Mouse (Mus musculus): ENCODE measurements at regions not wholly inside any gene's neighbourhood (a gene's known extent, or its start where the extent isn't known, plus 50 kb on each side); places are given as distances from the start of the nearest gene placed in this dataset.

DNA sequence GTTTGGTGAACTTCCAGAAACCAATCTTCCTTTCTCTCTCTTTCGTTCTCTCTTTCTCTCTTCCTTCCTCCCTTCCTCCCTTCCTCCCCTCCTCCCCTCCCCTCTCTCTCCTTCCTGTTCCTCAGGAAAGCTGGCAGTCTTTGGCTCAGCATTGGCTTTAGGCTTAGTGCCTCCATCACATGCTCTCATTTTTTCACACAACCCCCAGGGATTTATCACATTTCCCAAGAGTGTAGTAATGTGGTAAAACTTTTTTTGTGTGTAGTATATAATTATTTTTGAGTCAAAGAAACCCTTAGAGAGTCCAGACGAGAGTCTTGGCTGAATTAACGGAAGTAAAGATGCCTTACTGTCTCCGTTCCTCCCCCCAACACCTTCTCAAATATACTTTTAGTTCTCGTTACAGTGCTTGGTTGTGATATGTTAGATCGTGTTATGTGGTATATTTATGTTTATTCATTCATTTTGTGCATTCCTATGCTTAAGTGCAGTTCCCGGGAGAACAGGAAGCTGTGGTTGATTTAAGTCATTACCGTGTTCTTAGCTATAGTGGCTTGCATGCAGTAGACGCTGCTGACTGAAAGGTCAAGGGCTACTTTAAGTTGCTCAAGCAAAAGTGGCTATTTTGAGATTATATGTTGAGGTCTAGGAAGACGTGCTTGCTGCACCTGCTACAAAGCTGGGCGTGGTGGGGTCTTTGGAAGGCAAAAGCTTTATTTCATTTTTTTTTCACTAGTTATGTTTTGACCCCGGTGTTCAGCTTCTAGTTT, 194.7 kb upstream of the Gjb5 start:
- 43% methylated on average over 12 of the region's 12 CpGs for WGBS
- no peaks in the 10 kb centered on the region for H3K36me3 ChIP-seq (ENCODE audit: control insufficient read depth, insufficient read depth, low read length)
- TF ChIP-seq POLR2A (IDR thresholded peaks at IDR 0.05; ENCODE audit: control insufficient read depth, extremely low read depth, insufficient read depth, low read length, poor library complexity) (no peak), CTCF (IDR thresholded peaks at IDR 0.05; ENCODE audit: borderline replicate concordance, control insufficient read depth, extremely low read depth, insufficient read depth, low read length, poor library complexity) (no peak)
- no peaks in the 10 kb centered on the region for H3K4me1 ChIP-seq (replicated peaks; ENCODE audit: control insufficient read depth, insufficient read depth, low read length)
- no peaks in the 10 kb centered on the region for H3K27me3 ChIP-seq (ENCODE audit: control insufficient read depth, insufficient read depth, low read length)
- no peak overlapping the region for H3K4me3 ChIP-seq (ENCODE audit: control insufficient read depth, insufficient read depth, low read length)
- no peak overlapping the region for H3K27ac ChIP-seq (ENCODE audit: control insufficient read depth, insufficient read depth, low read length)
- DNase-seq = no peak

DNA sequence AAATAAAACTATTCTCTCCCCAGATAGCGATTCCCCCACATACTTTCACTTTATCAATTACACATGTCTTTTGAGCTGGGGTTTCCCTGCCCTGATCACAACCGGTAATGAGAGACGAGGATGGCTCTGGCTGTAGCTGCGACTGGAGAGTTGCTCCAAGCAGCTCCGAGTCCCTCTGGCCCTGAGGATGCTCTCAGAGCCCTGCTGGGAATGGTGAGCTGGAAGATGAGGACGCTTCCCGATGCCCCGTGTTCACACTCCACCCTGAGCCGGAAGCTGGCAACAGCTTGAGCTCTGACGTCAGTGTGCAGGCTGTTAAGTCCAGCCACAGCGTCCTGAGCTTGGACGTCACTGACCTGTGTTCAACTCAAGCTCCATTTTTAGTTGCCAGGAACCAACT, 191.6 kb upstream of the Gjb5 start:
- H3K27ac ChIP-seq (ENCODE audit: control insufficient read depth, insufficient read depth, low read length) = no peak overlapping the region
- H3K4me1 ChIP-seq (replicated peaks; ENCODE audit: control insufficient read depth, insufficient read depth, low read length) = no peaks in the 10 kb centered on the region
- no peaks in the 10 kb centered on the region for H3K27me3 ChIP-seq (ENCODE audit: control insufficient read depth, insufficient read depth, low read length)
- no peak for TF ChIP-seq CTCF (IDR thresholded peaks at IDR 0.05; ENCODE audit: borderline replicate concordance, control insufficient read depth, extremely low read depth, insufficient read depth, low read length, poor library complexity)
- TF ChIP-seq POLR2A (IDR thresholded peaks at IDR 0.05; ENCODE audit: control insufficient read depth, extremely low read depth, insufficient read depth, low read length, poor library complexity) = no peak
- WGBS = 48% methylated on average over 12 of the region's 12 CpGs
- H3K36me3 ChIP-seq (ENCODE audit: control insufficient read depth, insufficient read depth, low read length) = no peaks in the 10 kb centered on the region
- no peak overlapping the region for H3K4me3 ChIP-seq (ENCODE audit: control insufficient read depth, insufficient read depth, low read length)
- DNase-seq = no peak

DNA sequence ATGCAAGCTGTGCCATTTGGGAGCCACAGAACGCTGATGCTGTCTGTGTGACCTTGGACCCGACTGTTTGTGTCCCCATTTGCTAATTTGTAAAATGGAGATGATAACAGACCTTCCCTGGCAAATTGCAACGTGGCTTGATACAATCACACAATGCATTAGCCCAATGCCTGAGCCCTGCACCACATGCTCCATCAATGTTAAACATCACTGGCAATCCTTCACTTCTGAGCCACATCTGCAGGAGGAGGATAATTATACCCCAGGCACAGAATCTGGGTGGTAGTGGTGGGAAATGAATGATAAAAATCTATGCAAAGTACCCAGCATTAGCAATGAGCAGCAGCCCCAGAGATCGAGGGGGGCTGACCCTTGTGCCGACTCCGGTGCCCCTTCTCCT, 191.0 kb upstream of the Gjb5 start:
- Histone ChIP-seq H3K27me3 (ENCODE audit: control insufficient read depth, insufficient read depth, low read length) (no peaks in the 10 kb centered on the region), H3K4me1 (replicated peaks; ENCODE audit: control insufficient read depth, insufficient read depth, low read length) (no peaks in the 10 kb centered on the region), H3K36me3 (ENCODE audit: control insufficient read depth, insufficient read depth, low read length) (no peaks in the 10 kb centered on the region), H3K4me3 (ENCODE audit: control insufficient read depth, insufficient read depth, low read length) (no peak overlapping the region), H3K27ac (ENCODE audit: control insufficient read depth, insufficient read depth, low read length) (no peak overlapping the region)
- DNase-seq = no peak
- TF ChIP-seq CTCF (IDR thresholded peaks at IDR 0.05; ENCODE audit: borderline replicate concordance, control insufficient read depth, extremely low read depth, insufficient read depth, low read length, poor library complexity) = no peak
- no peak for TF ChIP-seq POLR2A (IDR thresholded peaks at IDR 0.05; ENCODE audit: control insufficient read depth, extremely low read depth, insufficient read depth, low read length, poor library complexity)
- WGBS = 78% methylated on average over 6 of the region's 6 CpGs

DNA sequence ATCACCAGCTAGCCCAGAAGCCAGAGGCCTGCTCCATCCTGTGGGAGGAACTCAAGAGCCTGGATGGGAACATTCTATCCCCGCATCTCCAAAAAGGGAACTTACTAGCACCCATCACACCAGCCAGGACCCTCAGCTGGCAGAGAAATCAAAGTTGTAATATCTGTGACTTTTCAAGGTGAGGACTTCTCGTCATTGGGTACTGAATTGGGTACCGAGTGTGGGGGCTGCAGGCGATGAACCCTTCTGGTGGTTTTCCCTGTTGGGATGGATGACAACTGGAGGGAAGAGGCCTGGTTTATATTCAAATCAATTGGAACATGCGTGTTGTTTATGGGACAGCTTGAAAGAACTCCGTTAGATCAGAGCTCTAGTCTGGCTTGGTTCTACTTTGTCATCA, 187.1 kb upstream of the Gjb5 start:
- TF ChIP-seq CTCF (IDR thresholded peaks at IDR 0.05; ENCODE audit: borderline replicate concordance, control insufficient read depth, extremely low read depth, insufficient read depth, low read length, poor library complexity) (no peak), POLR2A (IDR thresholded peaks at IDR 0.05; ENCODE audit: control insufficient read depth, extremely low read depth, insufficient read depth, low read length, poor library complexity) (no peak)
- 84% methylated on average over 6 of the region's 6 CpGs for WGBS
- no peak for DNase-seq
- no peak overlapping the region for H3K27ac ChIP-seq (ENCODE audit: control insufficient read depth, insufficient read depth, low read length)
- no peaks in the 10 kb centered on the region for H3K4me1 ChIP-seq (replicated peaks; ENCODE audit: control insufficient read depth, insufficient read depth, low read length)
- no peaks in the 10 kb centered on the region for H3K36me3 ChIP-seq (ENCODE audit: control insufficient read depth, insufficient read depth, low read length)
- no peak overlapping the region for H3K4me3 ChIP-seq (ENCODE audit: control insufficient read depth, insufficient read depth, low read length)
- no peaks in the 10 kb centered on the region for H3K27me3 ChIP-seq (ENCODE audit: control insufficient read depth, insufficient read depth, low read length)

DNA sequence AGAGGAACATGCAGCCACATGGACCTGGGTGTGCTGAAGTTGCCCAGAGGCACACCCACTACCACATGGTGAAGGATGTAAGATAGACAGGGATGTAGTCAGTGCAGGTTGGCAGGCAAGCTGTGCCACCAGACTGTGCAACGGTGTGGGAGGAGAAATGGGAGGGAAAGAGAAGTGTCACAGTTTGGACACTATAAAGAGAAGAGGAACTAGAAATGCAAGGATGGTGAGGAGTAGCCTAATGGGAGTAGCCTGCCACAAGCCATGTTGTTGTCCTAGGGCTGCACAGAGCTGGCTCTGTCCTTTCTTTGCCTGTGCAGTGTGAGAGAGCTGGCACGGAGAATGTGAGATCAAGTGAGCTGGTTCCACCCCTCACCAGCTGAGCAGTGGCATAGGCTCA, 185.3 kb upstream of the Gjb5 start:
- WGBS = 86% methylated on average over 2 of the region's 2 CpGs

DNA sequence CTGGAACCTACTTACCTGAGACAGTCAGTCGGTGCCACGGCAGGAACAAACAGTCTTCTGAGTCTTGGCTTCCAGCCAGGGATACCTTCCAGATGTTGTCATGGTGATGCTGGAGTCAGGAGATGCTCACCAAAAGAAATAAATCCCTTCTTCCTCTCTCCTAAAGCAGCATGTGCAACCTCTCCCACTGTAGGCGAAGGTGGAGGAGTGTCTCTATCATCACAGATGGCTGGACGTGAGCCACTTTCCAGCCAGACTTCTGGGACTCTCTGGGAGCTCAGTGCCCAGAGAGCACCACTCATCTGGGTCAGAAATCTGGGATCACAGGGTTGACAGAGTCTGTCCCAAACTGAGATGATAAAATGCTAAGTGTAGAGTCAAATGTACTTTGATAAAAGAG, 184.8 kb upstream of the Gjb5 start:
- Histone ChIP-seq H3K36me3 (ENCODE audit: control insufficient read depth, insufficient read depth, low read length) (no peaks in the 10 kb centered on the region), H3K4me3 (ENCODE audit: control insufficient read depth, insufficient read depth, low read length) (no peak overlapping the region), H3K4me1 (replicated peaks; ENCODE audit: control insufficient read depth, insufficient read depth, low read length) (no peaks in the 10 kb centered on the region), H3K27ac (ENCODE audit: control insufficient read depth, insufficient read depth, low read length) (no peak overlapping the region), H3K27me3 (ENCODE audit: control insufficient read depth, insufficient read depth, low read length) (no peaks in the 10 kb centered on the region)
- 89% methylated on average over 4 of the region's 4 CpGs for WGBS
- TF ChIP-seq CTCF (IDR thresholded peaks at IDR 0.05; ENCODE audit: borderline replicate concordance, control insufficient read depth, extremely low read depth, insufficient read depth, low read length, poor library complexity) = no peak
- TF ChIP-seq POLR2A (IDR thresholded peaks at IDR 0.05; ENCODE audit: control insufficient read depth, extremely low read depth, insufficient read depth, low read length, poor library complexity) = no peak
- DNase-seq = no peak

More for the DNA sequence above, 185.3 kb upstream of the Gjb5 start:
- no peak for DNase-seq
- Histone ChIP-seq H3K4me3 (ENCODE audit: control insufficient read depth, insufficient read depth, low read length) (no peak overlapping the region), H3K36me3 (ENCODE audit: control insufficient read depth, insufficient read depth, low read length) (no peaks in the 10 kb centered on the region), H3K27ac (ENCODE audit: control insufficient read depth, insufficient read depth, low read length) (no peak overlapping the region), H3K27me3 (ENCODE audit: control insufficient read depth, insufficient read depth, low read length) (no peaks in the 10 kb centered on the region), H3K4me1 (replicated peaks; ENCODE audit: control insufficient read depth, insufficient read depth, low read length) (no peaks in the 10 kb centered on the region)
- no peak for TF ChIP-seq POLR2A (IDR thresholded peaks at IDR 0.05; ENCODE audit: control insufficient read depth, extremely low read depth, insufficient read depth, low read length, poor library complexity)
- TF ChIP-seq CTCF (IDR thresholded peaks at IDR 0.05; ENCODE audit: borderline replicate concordance, control insufficient read depth, extremely low read depth, insufficient read depth, low read length, poor library complexity) = no peak

DNA sequence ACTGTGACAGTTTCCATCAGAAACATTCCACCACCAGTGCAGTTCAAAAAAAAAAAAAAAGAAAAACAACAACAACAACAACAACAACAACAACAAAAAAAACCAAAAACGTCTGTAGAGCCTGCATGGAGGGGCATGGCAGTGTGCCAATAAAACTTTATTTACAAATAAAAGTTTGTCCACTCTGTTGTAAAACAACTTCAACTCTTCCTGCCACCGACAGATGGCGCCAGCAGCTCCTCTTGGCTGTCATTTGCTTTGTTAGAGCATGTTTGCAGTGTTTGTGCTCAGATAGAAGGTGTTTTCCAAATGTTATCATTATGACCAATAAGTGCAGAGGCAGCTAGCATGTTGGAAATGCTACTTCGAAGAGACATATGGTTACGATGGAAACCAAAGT, 179.0 kb upstream of the Gjb5 start:
- no peak for DNase-seq
- Histone ChIP-seq H3K4me3 (ENCODE audit: control insufficient read depth, insufficient read depth, low read length) (no peak overlapping the region), H3K4me1 (replicated peaks; ENCODE audit: control insufficient read depth, insufficient read depth, low read length) (no peaks in the 10 kb centered on the region), H3K27me3 (ENCODE audit: control insufficient read depth, insufficient read depth, low read length) (no peaks in the 10 kb centered on the region), H3K27ac (ENCODE audit: control insufficient read depth, insufficient read depth, low read length) (no peak overlapping the region), H3K36me3 (ENCODE audit: control insufficient read depth, insufficient read depth, low read length) (no peaks in the 10 kb centered on the region)
- WGBS = 47% methylated on average over 5 of the region's 5 CpGs
- no peak for TF ChIP-seq POLR2A (IDR thresholded peaks at IDR 0.05; ENCODE audit: control insufficient read depth, extremely low read depth, insufficient read depth, low read length, poor library complexity)
- TF ChIP-seq CTCF (IDR thresholded peaks at IDR 0.05; ENCODE audit: borderline replicate concordance, control insufficient read depth, extremely low read depth, insufficient read depth, low read length, poor library complexity) = no peak

All from thymus, adult 2 months (tissue).